Mouse (Mus musculus): ENCODE measurements around the gene Gm2381.
"Not testable (repeated sequence)": the region's sequence is repeated elsewhere in the genome, so short reads cannot be mapped to it uniquely, and the experiment has no call there.

The Gm2381 gene

GRCm38 (mm10) chr7:42866801-42867458 lies at the start of gene Gm2381:
Gm2381 (minus strand) TSS chr7:42867234.
- not testable (repeated sequence) for DNase-seq (ENCODE audit: low spot score in 2 of 2)

- DNase-seq (ENCODE audit: low spot score in 2 of 2): not testable (repeated sequence)
Measured at GRCm38 (mm10) chr7:42898067-42898466, 31.0 kb upstream of the Gm2381 start.

- DNase-seq (ENCODE audit: low spot score in 2 of 2): no peak
Measured at GRCm38 (mm10) chr7:42878090-42878489, 11.1 kb upstream of the Gm2381 start.

- DNase-seq (ENCODE audit: low spot score in 2 of 2): not testable (repeated sequence)
Measured at GRCm38 (mm10) chr7:42838366-42838765, 28.7 kb downstream of the Gm2381 start.

DNA sequence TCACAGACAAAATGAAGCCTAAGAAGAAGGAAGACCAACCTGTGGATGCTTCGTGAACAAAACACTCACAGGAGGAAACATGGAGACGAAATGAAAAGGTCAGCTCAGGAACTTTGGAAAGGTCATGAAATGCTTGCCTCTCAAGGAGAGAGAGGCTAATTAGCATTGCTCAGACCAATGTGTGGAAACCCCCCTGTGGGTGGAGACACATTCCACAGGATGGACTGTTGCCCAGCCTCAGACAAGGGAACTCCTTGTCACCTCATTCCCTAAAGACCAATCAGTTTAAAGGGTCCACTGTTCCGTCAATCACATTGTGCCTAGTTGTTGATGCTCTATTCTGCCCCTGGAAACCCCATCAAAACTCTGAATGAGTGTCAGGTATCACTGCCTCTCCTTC lies 34.8 kb downstream of the Gm2381 start:
- DNase-seq (ENCODE audit: low spot score in 2 of 2): no peak

- DNase-seq (ENCODE audit: low spot score in 2 of 2): not testable (repeated sequence)
Measured at GRCm38 (mm10) chr7:42793425-42793824, 73.6 kb downstream of the Gm2381 start, which contains the start of gene Vmn2r62. Vmn2r62 (minus strand) TSS chr7:42793525.
